Mouse (Mus musculus): ENCODE data around the gene Rpl39.

GRCm38 (mm10) chrX:37117085-37117484 is 31.9 kb upstream of the Rpl39 start:
- TF ChIP-seq CTCF (IDR thresholded peaks at IDR 0.05; ENCODE audit: extremely low read depth, insufficient read depth, insufficient read length, insufficient replicate concordance) (no peak), POLR2A (IDR thresholded peaks at IDR 0.05; ENCODE audit: low read depth, low read length) (no peak)
